Comparison of ENCODE assay signal across 9 mouse cellular contexts in the genomic region with DNA sequence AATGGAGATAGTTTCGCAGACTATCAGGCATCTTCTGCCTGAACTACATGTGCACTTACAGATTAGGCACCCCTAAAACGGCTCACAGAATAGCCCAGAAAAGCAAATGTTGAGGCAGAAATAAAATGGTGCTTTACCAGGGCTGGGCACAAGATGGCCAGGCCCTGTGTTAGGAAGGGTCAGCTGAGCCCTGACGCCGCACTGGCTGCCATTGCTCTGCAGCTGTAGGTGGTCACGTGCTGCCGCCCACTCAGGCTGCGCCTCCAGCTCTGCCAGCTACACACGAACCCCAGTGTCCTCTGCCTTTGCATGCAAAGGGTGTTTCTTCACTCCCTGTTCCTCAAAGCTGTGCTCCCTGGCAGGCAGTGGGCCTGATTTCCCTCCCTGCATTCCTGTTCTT. TPM values are rescaled to one million over a fixed set of nuclear protein-coding genes. Genes with fewer than 3 reads are reported as not detected.
DNase-seq lines count a peak whose midpoint lies in the region; ATAC-seq lines count a peak whose summit lies in the region.
"Had no signal": no experiment of that assay in that cellular context is flagged by ENCODE, and none has a peak within 500 bp of the region (broad histone marks: within the 10 kb centered on the region; RNA-seq: fewer than 3 reads in every experiment).

No protein-coding gene starts in this region.

- no peaks in the 10 kb centered on the region for H3K4me1 ChIP-seq in embryonic facial prominence, embryonic 11.5 days (ENCODE audit: control insufficient read depth, insufficient read depth, low read length)

- H3K27ac ChIP-seq in embryonic facial prominence, embryonic 11.5 days (replicated peaks; ENCODE audit: low read depth, low read length) = no peak overlapping the region

- ATAC-seq in embryonic facial prominence, embryonic 11.5 days (replicated peaks; ENCODE audit: insufficient number of reproducible peaks, low FRiP score, low TSS enrichment, low read depth) = 0 out of 2 replicates have a peak, but pooled peaks have one; percentile 35

- H3K9me3 ChIP-seq in embryonic facial prominence, embryonic 11.5 days (replicated peaks; ENCODE audit: control insufficient read depth, low read length) = no peaks in the 10 kb centered on the region

- H3K36me3 ChIP-seq in embryonic facial prominence, embryonic 11.5 days (replicated peaks; ENCODE audit: control insufficient read depth, insufficient read depth, low read depth, low read length) = no peaks in the 10 kb centered on the region

- no peak overlapping the region for H3K4me3 ChIP-seq in embryonic facial prominence, embryonic 11.5 days (ENCODE audit: low read depth, low read length)

- intact Hi-C loops in heart, postnatal 25 days (cut with DNase I) = no loop called here

- H3K27me3 ChIP-seq in embryonic facial prominence, embryonic 11.5 days (ENCODE audit: control insufficient read depth, insufficient read depth, low read length) = peaks cover 36% of the 10 kb centered on the region

- H3K9ac ChIP-seq in embryonic facial prominence, embryonic 11.5 days (replicated peaks; ENCODE audit: low read length) = no peak overlapping the region

- no peak overlapping the region for H3K4me2 ChIP-seq in embryonic facial prominence, embryonic 11.5 days (ENCODE audit: low read depth, low read length)

- no peak for DNase-seq in embryonic facial prominence, embryonic 11.5 days (ENCODE audit: low spot score)
- peak; percentile 50 to 81 for DNase-seq in frontal cortex, postnatal 36 days (ENCODE audit: low spot score in 2 of 2)
- peak; percentile 47 to 72 for DNase-seq in left cerebral cortex, adult 9 months (ENCODE audit: low spot score in 2 of 2)
- peak; percentile 53 for DNase-seq in retina, postnatal 1 day
- no peak for DNase-seq in urinary bladder, adult 18-20 months (ENCODE audit: low spot score in 2 of 2)
- DNase-seq in heart, postnatal 25 days (ENCODE audit: low spot score) = no peak
- no peak for DNase-seq in lung, postnatal 4 days
- DNase-seq: gastrocnemius, postnatal 25 days; lung, postnatal 10 days had no signal

- 52% methylated on average over 8 of the region's 8 CpGs for WGBS in embryonic facial prominence, embryonic 11.5 days

RNA-seq across cellular contexts. Expression of a gene that starts 0.9 kb away (rescaled TPM):
- polyA plus RNA-seq in embryonic facial prominence, embryonic 11.5 days (2014; fragmentation: Nextera tagmentation; extraction: Ambion mirVana) = 0.50 and 0.81 TPM in 2 replicates
- total RNA-seq in heart, postnatal 25 days (2021) = not detected
- total RNA-seq: gastrocnemius, postnatal 25 days had no signal

Comparison
In these comparisons a context has a peak if more than half of its experiments do, and no peak if none do; other contexts are left out.
1. DNase-seq: peak in frontal cortex, postnatal 36 days (2 of 2), left cerebral cortex, adult 9 months (2 of 2) and retina, postnatal 1 day (single experiment); none in embryonic facial prominence, embryonic 11.5 days (single experiment), urinary bladder, adult 18-20 months (0 of 2), heart, postnatal 25 days (single experiment) and lung, postnatal 4 days (0 of 2).